Mouse (Mus musculus) 3T3-L1 (cell line): ENCODE data around the gene Rbpjl.

Experiments used
- DNase-seq: peaks from one replicate; pipeline ENCODE4 v3.0.0-alpha.2; 2015; ENCODE audit warnings: low read depth, low spot score

The Rbpjl gene

GRCm38 (mm10) chr2:164429881-164430615 is 27.1 kb downstream of the Rbpjl start:
- no peak for DNase-seq

- DNase-seq = no peak
These were observed 27.8 kb downstream of the Rbpjl start for GRCm38 (mm10) chr2:164430697-164431096.

- peak; percentile 90 for DNase-seq
These were observed 28.9 kb downstream of the Rbpjl start for GRCm38 (mm10) chr2:164431676-164432465.

GRCm38 (mm10) chr2:164432541-164433191 is 29.7 kb downstream of the Rbpjl start:
- peak; percentile 99 for DNase-seq

- no peak for DNase-seq
These were observed 30.4 kb downstream of the Rbpjl start for GRCm38 (mm10) chr2:164433278-164433895.

- no peak for DNase-seq
These were observed 31.7 kb downstream of the Rbpjl start for GRCm38 (mm10) chr2:164434681-164435080.

- DNase-seq = no peak
These were observed 32.5 kb downstream of the Rbpjl start for GRCm38 (mm10) chr2:164435216-164436090.

- no peak for DNase-seq
These were observed 33.4 kb downstream of the Rbpjl start for GRCm38 (mm10) chr2:164436215-164436913.

GRCm38 (mm10) chr2:164436961-164437360 is 34.0 kb downstream of the Rbpjl start:
- DNase-seq = no peak

- no peak for DNase-seq
These were observed 34.8 kb downstream of the Rbpjl start for GRCm38 (mm10) chr2:164437710-164438109.

- DNase-seq = no peak
These were observed 35.3 kb downstream of the Rbpjl start for GRCm38 (mm10) chr2:164438257-164438656.

- DNase-seq = peak; percentile 94
These were observed 36.1 kb downstream of the Rbpjl start for GRCm38 (mm10) chr2:164439001-164439421.

- DNase-seq = no peak
These were observed 37.4 kb downstream of the Rbpjl start for GRCm38 (mm10) chr2:164440314-164440713.

- no peak for DNase-seq
These were observed 38.2 kb downstream of the Rbpjl start for GRCm38 (mm10) chr2:164441155-164441554.

GRCm38 (mm10) chr2:164441731-164442130 is 38.8 kb downstream of the Rbpjl start:
- no peak for DNase-seq

GRCm38 (mm10) chr2:164442315-164443050 is 39.5 kb downstream of the Rbpjl start:
- DNase-seq = peak; percentile 62

GRCm38 (mm10) chr2:164443051-164443437 is 40.1 kb downstream of the Rbpjl start:
- peak; percentile 86 for DNase-seq

GRCm38 (mm10) chr2:164443460-164444000 is 40.6 kb downstream of the Rbpjl start, which contains the start of gene Sdc4:
Gene Sdc4, minus strand, starts transcription at chr2:164443887.
- DNase-seq = no peak

- no peak for DNase-seq
These were observed 41.8 kb downstream of the Rbpjl start for GRCm38 (mm10) chr2:164444701-164445100.
